Mouse (Mus musculus): ENCODE results near the gene Cse1l. TPM values are rescaled to one million over a fixed set of nuclear protein-coding genes. Genes with fewer than 3 reads are reported as not detected.

The Cse1l gene
- polyA plus RNA-seq, 2 experiments, result 69.8 to 108 TPM

DNA sequence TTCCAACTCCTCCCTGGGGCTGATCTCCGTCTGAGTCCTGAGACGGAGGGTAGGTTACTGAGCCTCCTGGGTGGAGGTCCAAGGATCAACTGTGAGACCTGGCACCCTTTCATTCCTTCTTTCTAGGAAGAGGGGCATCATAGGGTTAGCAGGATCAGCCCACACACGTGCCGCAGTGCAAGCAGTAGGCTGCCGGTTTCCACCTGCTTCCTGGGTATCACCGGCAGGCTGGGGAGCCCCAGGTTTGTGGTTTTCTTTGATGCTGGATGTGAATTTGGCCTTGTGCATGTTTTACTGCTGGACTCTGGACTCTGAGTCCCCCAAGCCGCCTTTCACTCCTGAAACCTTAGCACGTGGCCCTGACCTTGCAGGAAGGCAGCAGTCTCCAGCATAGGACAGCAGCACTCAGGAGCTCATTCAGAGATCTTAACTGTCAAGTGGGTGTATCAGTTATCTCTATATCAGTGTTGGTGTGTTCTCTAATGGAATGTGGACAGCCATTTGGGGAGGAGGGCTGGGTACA, 13.6 kb upstream of the Cse1l start:
- H3K4me2 ChIP-seq (replicated peaks; ENCODE audit: low read depth, low read length, severe bottlenecking), result no peak overlapping the region
- no peak overlapping the region for H3K9ac ChIP-seq (ENCODE audit: low read depth, low read length, severe bottlenecking)
- DNase-seq (ENCODE audit: low spot score) (no peak), ATAC-seq (ENCODE audit: low FRiP score, low read depth) (no peak)
- no peaks in the 10 kb centered on the region for H3K4me1 ChIP-seq (ENCODE audit: control insufficient read depth, insufficient read depth, low read length)
- no peak overlapping the region for H3K4me3 ChIP-seq (replicated peaks; ENCODE audit: low read length)
- no peaks in the 10 kb centered on the region for H3K27me3 ChIP-seq (ENCODE audit: control insufficient read depth, insufficient read depth, low read length)
- no peaks in the 10 kb centered on the region for H3K9me3 ChIP-seq (ENCODE audit: control insufficient read depth, low read length)
- 90% methylated on average over 8 of the region's 8 CpGs for WGBS
- peaks cover 45% of the 10 kb centered on the region for H3K36me3 ChIP-seq (ENCODE audit: control insufficient read depth, insufficient read depth, low read length)
- TF ChIP-seq POLR2A (IDR thresholded peaks at IDR 0.05; ENCODE audit: borderline replicate concordance, extremely low read depth, insufficient read depth, insufficient read length), result no peak
- no peak overlapping the region for H3K27ac ChIP-seq (replicated peaks; ENCODE audit: low read depth, low read length)

GRCm38 (mm10) chr2:166893036-166893435, 12.8 kb upstream of the Cse1l start:
- DNase-seq (ENCODE audit: low spot score) (no peak), ATAC-seq (ENCODE audit: low FRiP score, low read depth) (no peak)
- no peaks in the 10 kb centered on the region for H3K4me1 ChIP-seq (ENCODE audit: control insufficient read depth, insufficient read depth, low read length)
- no peaks in the 10 kb centered on the region for H3K9me3 ChIP-seq (ENCODE audit: control insufficient read depth, low read length)
- no peak for TF ChIP-seq POLR2A (IDR thresholded peaks at IDR 0.05; ENCODE audit: borderline replicate concordance, extremely low read depth, insufficient read depth, insufficient read length)
- no peak overlapping the region for H3K4me3 ChIP-seq (replicated peaks; ENCODE audit: low read length)
- no peaks in the 10 kb centered on the region for H3K27me3 ChIP-seq (ENCODE audit: control insufficient read depth, insufficient read depth, low read length)
- no peak overlapping the region for H3K9ac ChIP-seq (ENCODE audit: low read depth, low read length, severe bottlenecking)
- 89% methylated on average over 5 of the region's 5 CpGs for WGBS
- no peak overlapping the region for H3K27ac ChIP-seq (replicated peaks; ENCODE audit: low read depth, low read length)
- H3K4me2 ChIP-seq (replicated peaks; ENCODE audit: low read depth, low read length, severe bottlenecking), result no peak overlapping the region
- H3K36me3 ChIP-seq (ENCODE audit: control insufficient read depth, insufficient read depth, low read length), result peaks cover 45% of the 10 kb centered on the region

DNA sequence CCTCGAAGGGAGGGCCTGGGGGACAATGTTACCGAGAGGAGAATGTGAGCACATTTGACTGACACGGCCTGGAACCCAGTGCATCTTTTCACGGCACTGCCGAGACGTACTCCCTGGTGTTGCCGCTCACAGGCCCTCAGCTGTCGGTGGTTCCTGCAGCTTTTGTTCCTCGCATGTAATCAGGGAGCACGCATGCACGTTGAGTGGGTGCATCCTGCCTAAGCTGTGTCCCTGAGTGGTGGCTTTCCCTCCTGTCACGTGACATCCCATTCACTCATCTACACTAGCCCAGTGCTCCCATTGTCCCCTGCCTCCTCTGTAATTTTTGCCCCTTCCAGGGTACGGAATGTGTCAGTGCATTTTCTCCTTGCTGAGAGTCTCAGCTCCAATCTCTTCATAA, 9.5 kb upstream of the Cse1l start:
- Histone ChIP-seq H3K27me3 (ENCODE audit: control insufficient read depth, insufficient read depth, low read length) (no peaks in the 10 kb centered on the region), H3K4me1 (ENCODE audit: control insufficient read depth, insufficient read depth, low read length) (no peaks in the 10 kb centered on the region), H3K4me2 (replicated peaks; ENCODE audit: low read depth, low read length, severe bottlenecking) (no peak overlapping the region), H3K36me3 (ENCODE audit: control insufficient read depth, insufficient read depth, low read length) (peaks cover 33% of the 10 kb centered on the region), H3K4me3 (replicated peaks; ENCODE audit: low read length) (no peak overlapping the region), H3K9ac (ENCODE audit: low read depth, low read length, severe bottlenecking) (no peak overlapping the region), H3K9me3 (ENCODE audit: control insufficient read depth, low read length) (no peaks in the 10 kb centered on the region), H3K27ac (replicated peaks; ENCODE audit: low read depth, low read length) (no peak overlapping the region)
- no peak for TF ChIP-seq POLR2A (IDR thresholded peaks at IDR 0.05; ENCODE audit: borderline replicate concordance, extremely low read depth, insufficient read depth, insufficient read length)
- ATAC-seq (ENCODE audit: low FRiP score, low read depth), result no peak
- no peak for DNase-seq (ENCODE audit: low spot score)
- 84% methylated on average over 13 of the region's 13 CpGs for WGBS

- no peak for ATAC-seq (ENCODE audit: low FRiP score, low read depth)
Observed at GRCm38 (mm10) chr2:166896974-166897373, 8.9 kb upstream of the Cse1l start.

DNA sequence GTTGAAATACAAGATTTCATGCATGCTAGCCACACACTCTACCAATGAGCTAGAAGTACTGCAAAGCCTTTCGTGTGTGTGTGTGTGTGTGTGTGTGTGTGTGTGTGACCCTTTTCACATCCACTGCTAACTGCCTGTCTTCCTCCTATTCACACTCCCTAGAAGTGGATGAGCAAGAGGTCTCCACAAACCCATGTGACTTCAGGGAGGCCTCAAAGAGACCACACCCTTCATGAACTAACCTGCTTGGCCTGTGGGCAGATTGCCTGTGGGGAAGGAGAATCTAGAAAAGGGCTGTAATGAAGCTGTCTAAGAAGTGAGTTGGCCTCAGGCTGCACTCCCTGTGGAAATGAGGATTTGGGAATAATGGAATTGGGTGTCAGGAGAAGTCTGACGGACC, 6.7 kb upstream of the Cse1l start:
- no peak overlapping the region for H3K27ac ChIP-seq (replicated peaks; ENCODE audit: low read depth, low read length)
- peaks cover 9% of the 10 kb centered on the region; the same call in 1 of the 2 replicates for H3K36me3 ChIP-seq (ENCODE audit: control insufficient read depth, insufficient read depth, low read length)
- no peaks in the 10 kb centered on the region for H3K4me1 ChIP-seq (ENCODE audit: control insufficient read depth, insufficient read depth, low read length)
- 81% methylated on average over 2 of the region's 2 CpGs for WGBS
- no peak overlapping the region for H3K4me2 ChIP-seq (replicated peaks; ENCODE audit: low read depth, low read length, severe bottlenecking)
- no peaks in the 10 kb centered on the region for H3K27me3 ChIP-seq (ENCODE audit: control insufficient read depth, insufficient read depth, low read length)
- no peak overlapping the region for H3K9ac ChIP-seq (ENCODE audit: low read depth, low read length, severe bottlenecking)
- no peak for ATAC-seq (ENCODE audit: low FRiP score, low read depth)
- no peak for TF ChIP-seq POLR2A (IDR thresholded peaks at IDR 0.05; ENCODE audit: borderline replicate concordance, extremely low read depth, insufficient read depth, insufficient read length)
- no peak for DNase-seq (ENCODE audit: low spot score)
- H3K4me3 ChIP-seq (replicated peaks; ENCODE audit: low read length), result no peak overlapping the region
- no peaks in the 10 kb centered on the region for H3K9me3 ChIP-seq (ENCODE audit: control insufficient read depth, low read length)

More at GRCm38 (mm10) chr2:166896974-166897373, 8.9 kb upstream of the Cse1l start:
- Histone ChIP-seq H3K9ac (ENCODE audit: low read depth, low read length, severe bottlenecking) (no peak overlapping the region), H3K4me1 (ENCODE audit: control insufficient read depth, insufficient read depth, low read length) (no peaks in the 10 kb centered on the region), H3K27me3 (ENCODE audit: control insufficient read depth, insufficient read depth, low read length) (no peaks in the 10 kb centered on the region), H3K4me2 (replicated peaks; ENCODE audit: low read depth, low read length, severe bottlenecking) (no peak overlapping the region), H3K36me3 (ENCODE audit: control insufficient read depth, insufficient read depth, low read length) (peaks cover 27% of the 10 kb centered on the region), H3K27ac (replicated peaks; ENCODE audit: low read depth, low read length) (no peak overlapping the region), H3K4me3 (replicated peaks; ENCODE audit: low read length) (no peak overlapping the region), H3K9me3 (ENCODE audit: control insufficient read depth, low read length) (no peaks in the 10 kb centered on the region)
- no peak for TF ChIP-seq POLR2A (IDR thresholded peaks at IDR 0.05; ENCODE audit: borderline replicate concordance, extremely low read depth, insufficient read depth, insufficient read length)
- DNase-seq (ENCODE audit: low spot score), result no peak
- WGBS, result 92% methylated on average over 12 of the region's 12 CpGs

- no peaks in the 10 kb centered on the region for H3K27me3 ChIP-seq (ENCODE audit: control insufficient read depth, insufficient read depth, low read length)
- H3K4me1 ChIP-seq (ENCODE audit: control insufficient read depth, insufficient read depth, low read length), result no peaks in the 10 kb centered on the region
- H3K9ac ChIP-seq (ENCODE audit: low read depth, low read length, severe bottlenecking), result no peak overlapping the region
- no peaks in the 10 kb centered on the region for H3K9me3 ChIP-seq (ENCODE audit: control insufficient read depth, low read length)
- H3K4me2 ChIP-seq (replicated peaks; ENCODE audit: low read depth, low read length, severe bottlenecking), result no peak overlapping the region
- no peak overlapping the region for H3K27ac ChIP-seq (replicated peaks; ENCODE audit: low read depth, low read length)
- DNase-seq (ENCODE audit: low spot score), result no peak
- peaks cover 6% of the 10 kb centered on the region; the same call in 1 of the 2 replicates for H3K36me3 ChIP-seq (ENCODE audit: control insufficient read depth, insufficient read depth, low read length)
- no peak for TF ChIP-seq POLR2A (IDR thresholded peaks at IDR 0.05; ENCODE audit: borderline replicate concordance, extremely low read depth, insufficient read depth, insufficient read length)
- ATAC-seq (ENCODE audit: low FRiP score, low read depth), result no peak
- 59% methylated on average over 3 of the region's 3 CpGs for WGBS
- H3K4me3 ChIP-seq (replicated peaks; ENCODE audit: low read length), result no peak overlapping the region
Observed at GRCm38 (mm10) chr2:166899746-166900145, 6.1 kb upstream of the Cse1l start.

Measured in limb, embryonic 14.5 days (tissue).